Mouse (Mus musculus): ENCODE data around the gene Gm3526. TPM values are rescaled to one million over a fixed set of nuclear protein-coding genes. Genes with fewer than 3 reads are reported as not detected.
"Not testable (repeated sequence)": the region's sequence is repeated elsewhere in the genome, so short reads cannot be mapped to it uniquely, and the experiment has no call there.

The Gm3526 gene
- polyA plus RNA-seq (2015; fragmentation: Nextera tagmentation; extraction: Ambion mirVana) = 0.13 TPM in 1 of 2 replicates, not detected in the other

DNA sequence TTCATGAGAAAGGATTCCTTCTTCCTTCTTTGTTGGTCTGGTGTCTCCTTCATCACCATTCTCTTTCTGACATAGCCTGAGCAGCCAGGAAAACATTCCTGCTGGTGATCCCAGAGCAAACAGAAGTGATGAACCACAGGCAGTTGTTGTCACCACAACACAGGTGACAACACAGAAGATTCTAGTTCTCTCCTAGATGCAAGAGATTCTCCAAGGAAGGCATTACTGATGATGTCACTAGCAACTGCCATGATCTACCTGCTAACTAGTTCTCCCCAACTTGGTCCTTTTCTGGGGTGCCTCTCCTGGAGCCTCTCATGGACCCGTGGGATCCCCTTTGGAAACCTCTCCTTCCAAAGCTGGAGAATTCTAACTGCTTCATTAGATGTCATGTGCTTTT, at the start of gene Gm3526:
Gm3526 (minus strand) TSS at position 101 of the 400 bp plus-strand sequence.
- not testable (repeated sequence) for H3K4me1 ChIP-seq (ENCODE audit: control insufficient read depth, insufficient read depth, low read depth, low read length); H3K36me3 ChIP-seq (ENCODE audit: control insufficient read depth, insufficient read depth, low read length); H3K27me3 ChIP-seq (replicated peaks; ENCODE audit: control insufficient read depth, insufficient read depth, low read length); H3K4me2 ChIP-seq (ENCODE audit: low read length); H3K4me3 ChIP-seq (ENCODE audit: low read length); H3K27ac ChIP-seq (ENCODE audit: low read depth, low read length); H3K9ac ChIP-seq (ENCODE audit: low read depth, low read length); ATAC-seq; H3K9me3 ChIP-seq (ENCODE audit: control insufficient read depth, low read length)
- WGBS = no CpG with 5 or more reads among the region's 1 CpGs

Other genes with a start within 250 kb of the Gm3526 start
- 0.95 TPM in 1 of 2 replicates, not detected in the other for gene Gm3298, start 244.7 kb downstream of the Gm3526 start, polyA plus RNA-seq (2015; fragmentation: Nextera tagmentation; extraction: Ambion mirVana)
- gene 4930555G01Rik, start 210.0 kb downstream of the Gm3526 start, polyA plus RNA-seq (2015; fragmentation: Nextera tagmentation; extraction: Ambion mirVana) = not detected in 2 replicates
- gene Gm8281, start 189.5 kb downstream of the Gm3526 start, polyA plus RNA-seq (2015; fragmentation: Nextera tagmentation; extraction: Ambion mirVana) = 12.8 and 13.1 TPM in 2 replicates
- gene Gm8279, start 129.1 kb downstream of the Gm3526 start, polyA plus RNA-seq (2015; fragmentation: Nextera tagmentation; extraction: Ambion mirVana) = not detected in 2 replicates
- not detected in 2 replicates for gene Gm3317, start 96.0 kb downstream of the Gm3526 start, polyA plus RNA-seq (2015; fragmentation: Nextera tagmentation; extraction: Ambion mirVana)
- gene Gm8271, start 74.8 kb downstream of the Gm3526 start, polyA plus RNA-seq (2015; fragmentation: Nextera tagmentation; extraction: Ambion mirVana) = not detected in 2 replicates
- not detected in 2 replicates for gene Gm3542, start 74.3 kb upstream of the Gm3526 start, polyA plus RNA-seq (2015; fragmentation: Nextera tagmentation; extraction: Ambion mirVana)
- gene Gm3500, start 128.5 kb upstream of the Gm3526 start, polyA plus RNA-seq (2015; fragmentation: Nextera tagmentation; extraction: Ambion mirVana) = 0.49 and 2.0 TPM in 2 replicates
- 3.1 and 3.3 TPM in 2 replicates for gene Gm3194, start 194.9 kb upstream of the Gm3526 start, polyA plus RNA-seq (2015; fragmentation: Nextera tagmentation; extraction: Ambion mirVana)
- gene Gm8246, start 217.2 kb upstream of the Gm3526 start, polyA plus RNA-seq (2015; fragmentation: Nextera tagmentation; extraction: Ambion mirVana) = not detected in 2 replicates
- gene Gm3187, start 223.6 kb upstream of the Gm3526 start, polyA plus RNA-seq (2015; fragmentation: Nextera tagmentation; extraction: Ambion mirVana) = not detected in 2 replicates
- 17.8 and 19.4 TPM in 2 replicates for gene Gm3488, start 241.1 kb upstream of the Gm3526 start, polyA plus RNA-seq (2015; fragmentation: Nextera tagmentation; extraction: Ambion mirVana)

Measured in hindbrain, embryonic 16.5 days (tissue).